Mouse (Mus musculus) cerebellum, postnatal 10 days (tissue): ENCODE measurements around the gene Eya4.

Source experiments
- DNase-seq, 2 experiments: peaks; one replicate each; pipeline ENCODE4 v3.0.0; 2021; ENCODE audit warnings: mixed read lengths in 2 of 2

Gene Eya4

DNA sequence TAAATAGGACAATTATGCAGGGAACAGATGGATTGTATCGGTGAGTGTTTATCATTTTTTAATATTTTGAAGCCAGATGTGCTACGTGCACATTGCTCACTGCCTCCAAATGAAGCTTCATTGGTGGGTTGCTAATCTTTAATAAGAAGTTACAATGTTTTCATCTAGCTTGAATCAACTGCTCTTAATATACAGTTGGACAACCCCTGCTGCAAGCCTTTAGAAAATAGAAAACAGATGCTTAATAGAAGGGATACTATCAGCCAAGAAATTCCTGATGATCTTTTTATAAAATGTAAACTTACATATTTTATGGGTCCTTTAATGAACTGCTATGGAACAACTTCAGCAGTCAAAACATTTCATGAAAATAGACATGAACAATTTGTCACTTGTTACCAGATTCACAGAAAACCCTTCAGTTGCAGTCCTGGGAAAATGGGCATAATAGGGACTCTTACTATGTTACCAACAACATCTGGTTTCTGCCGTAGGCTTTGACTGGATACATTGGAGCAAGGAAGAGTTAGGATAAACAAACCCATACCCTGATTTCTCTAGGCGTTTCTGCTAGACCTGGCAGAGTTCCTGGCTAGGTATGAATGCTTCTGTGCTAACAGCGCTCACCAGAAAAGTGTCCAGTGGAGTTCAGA lies 290.4 kb downstream of the Eya4 start:
- no peak for DNase-seq

DNA sequence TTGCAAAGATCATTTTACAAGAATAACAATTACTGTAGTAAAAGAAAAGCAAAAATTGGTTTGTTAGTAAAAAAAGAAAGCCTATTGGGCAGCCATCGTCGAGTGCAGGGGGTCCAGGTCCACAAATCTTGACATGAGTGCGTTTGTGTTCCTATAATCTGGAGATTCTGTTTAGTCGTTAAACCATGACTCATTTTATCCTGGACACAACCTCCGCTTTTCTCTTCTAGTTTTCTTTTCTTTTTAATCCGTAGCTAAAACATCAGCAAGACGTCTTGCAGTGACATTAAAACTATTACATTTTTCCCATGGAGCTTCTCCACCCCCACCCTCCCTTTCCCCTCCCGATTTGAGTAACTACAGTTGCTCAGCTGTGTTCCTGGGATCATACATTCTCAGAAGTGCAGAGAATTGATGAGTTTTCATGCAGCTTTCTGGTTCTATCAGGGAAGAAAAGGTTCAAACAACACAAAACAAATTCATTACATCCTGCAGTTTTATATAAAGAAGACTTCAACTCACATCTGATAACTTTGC lies 297.1 kb downstream of the Eya4 start:
- no peak for DNase-seq
